Mouse (Mus musculus): ENCODE results near the gene Cdc37l1.

Gene Cdc37l1

DNA sequence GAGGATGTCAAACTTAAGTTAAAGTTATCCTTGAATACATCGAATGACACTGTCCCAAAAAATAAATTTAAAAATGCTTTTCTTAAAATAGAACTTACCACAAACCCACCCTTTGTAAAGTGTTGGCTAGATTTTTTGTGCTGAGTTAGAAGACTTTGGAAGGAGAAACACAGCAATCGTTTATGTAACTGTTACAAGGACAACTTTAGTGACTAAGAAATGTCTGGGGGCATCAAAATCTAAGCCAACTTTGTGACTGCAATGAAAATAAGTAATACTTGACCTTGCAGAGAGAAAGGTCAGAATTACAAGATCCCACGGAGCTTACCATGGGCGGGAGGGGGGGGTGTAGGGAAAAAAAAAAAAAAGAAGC lies 56.8 kb downstream of the Cdc37l1 start:
- no peak for DNase-seq (ENCODE audit: low spot score in 2 of 2)

- peak; percentile 79 to 80 for DNase-seq (ENCODE audit: low spot score in 2 of 2)
These were observed 57.4 kb downstream of the Cdc37l1 start, which contains the start of gene Ak3 for GRCm38 (mm10) chr19:29047334-29048170. TSS of gene Ak3 (minus strand) at chr19:29047961.

DNA sequence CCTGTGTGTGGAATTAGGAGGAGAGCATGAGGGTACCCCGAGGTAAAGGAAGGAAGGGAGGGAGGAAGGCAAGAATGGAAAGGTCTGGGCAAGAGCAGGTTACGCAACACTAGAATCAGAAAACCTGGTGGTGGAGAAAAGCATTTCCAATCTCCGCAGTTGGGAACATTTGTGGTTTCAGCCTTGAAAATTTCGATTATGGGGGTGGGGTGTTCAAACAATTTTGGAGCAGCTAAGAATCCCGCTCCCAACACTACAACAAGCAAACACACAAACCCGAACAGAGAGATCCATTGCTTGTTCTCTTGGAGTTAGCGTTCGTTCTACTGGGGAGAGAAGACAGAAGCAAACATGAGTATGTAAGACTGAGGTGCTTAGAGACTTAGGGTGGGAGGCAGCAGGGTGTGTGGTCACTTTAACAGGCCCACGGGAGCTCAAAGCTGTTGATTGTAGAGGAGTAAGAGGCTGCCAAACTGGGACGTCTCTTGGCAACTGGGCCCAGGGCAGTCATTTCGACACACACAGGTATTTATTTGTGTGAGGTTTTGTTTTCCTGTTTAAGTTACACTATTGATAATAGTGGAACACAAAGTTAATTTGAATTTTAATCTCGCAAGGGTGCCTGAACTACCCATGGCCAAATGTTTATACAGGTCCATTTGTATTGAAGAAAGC lies 59.4 kb downstream of the Cdc37l1 start:
- no peak for DNase-seq (ENCODE audit: low spot score in 2 of 2)

- DNase-seq (ENCODE audit: low spot score in 2 of 2), result no peak
These were observed 60.2 kb downstream of the Cdc37l1 start for GRCm38 (mm10) chr19:29050186-29050980.

DNA sequence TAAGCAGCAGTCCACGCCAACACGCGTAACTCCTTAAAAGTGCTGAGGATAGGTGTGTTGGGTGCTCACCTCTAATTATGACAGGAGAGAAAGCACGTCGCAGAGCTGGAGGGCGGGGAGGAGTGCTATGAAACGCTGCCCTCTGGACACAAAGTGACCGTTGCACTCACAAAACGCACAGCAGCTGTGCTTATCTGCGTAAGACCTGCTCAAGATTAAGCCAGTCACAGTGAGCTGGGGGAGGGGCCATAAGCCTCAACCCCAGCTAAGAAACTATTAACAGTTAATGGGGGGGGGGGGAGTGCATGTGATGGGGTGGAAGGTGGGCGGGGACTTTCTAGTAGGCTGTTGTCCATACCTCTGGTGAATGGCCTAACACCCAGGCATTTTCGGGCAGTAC lies 62.6 kb downstream of the Cdc37l1 start:
- DNase-seq (ENCODE audit: low spot score in 2 of 2), result no peak

- no peak for DNase-seq (ENCODE audit: low spot score in 2 of 2)
These were observed 64.4 kb downstream of the Cdc37l1 start for GRCm38 (mm10) chr19:29054594-29054993.

- no peak for DNase-seq (ENCODE audit: low spot score in 2 of 2)
These were observed 65.3 kb downstream of the Cdc37l1 start for GRCm38 (mm10) chr19:29055469-29055868.

DNA sequence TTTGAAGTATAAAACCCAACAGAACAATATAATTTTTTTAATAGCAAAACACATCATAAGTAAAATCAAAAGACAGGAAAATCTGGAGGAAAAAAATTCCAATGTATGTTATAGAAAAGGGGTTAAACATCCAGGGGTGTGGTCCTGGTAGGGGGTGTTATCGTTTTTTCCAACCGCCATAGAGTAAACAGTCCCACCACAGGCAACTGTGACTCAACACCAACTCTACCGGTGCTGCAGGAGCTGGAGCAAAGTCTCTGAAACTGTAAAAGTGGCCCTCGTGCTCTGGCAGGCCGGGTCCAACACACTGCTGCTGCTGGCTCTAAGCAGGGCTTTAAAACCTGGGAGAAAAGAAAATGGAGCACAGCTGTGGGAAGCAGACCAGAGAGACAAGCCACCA lies 68.6 kb downstream of the Cdc37l1 start:
- no peak for DNase-seq (ENCODE audit: low spot score in 2 of 2)

- no peak for DNase-seq (ENCODE audit: low spot score in 2 of 2)
These were observed 69.5 kb downstream of the Cdc37l1 start for GRCm38 (mm10) chr19:29059688-29060087.

DNA sequence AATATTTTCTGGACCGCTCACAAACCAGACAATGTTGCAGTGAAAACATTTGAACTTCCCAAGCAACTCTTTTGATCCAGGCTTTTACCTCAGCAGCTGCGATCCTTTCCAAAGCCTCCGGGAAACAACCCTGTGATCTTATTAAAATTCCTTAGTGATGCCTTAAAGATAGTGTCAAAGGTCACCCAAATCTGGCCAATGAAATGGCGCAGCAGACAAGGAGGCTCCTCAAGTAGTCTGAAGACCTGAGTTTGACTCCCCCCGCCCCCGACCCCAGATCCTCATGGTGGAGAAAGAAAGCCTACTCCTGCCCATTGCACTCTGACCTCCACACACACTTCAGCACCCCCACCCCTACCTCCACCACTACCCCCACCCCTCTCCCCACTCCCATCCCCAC lies 70.1 kb downstream of the Cdc37l1 start:
- no peak for DNase-seq (ENCODE audit: low spot score in 2 of 2)

GRCm38 (mm10) chr19:29063009-29063408 lies 72.9 kb downstream of the Cdc37l1 start:
- no peak for DNase-seq (ENCODE audit: low spot score in 2 of 2)

GRCm38 (mm10) chr19:29063577-29064363 lies 73.6 kb downstream of the Cdc37l1 start:
- peak; percentile 82 to 93 for DNase-seq (ENCODE audit: low spot score in 2 of 2)

DNA sequence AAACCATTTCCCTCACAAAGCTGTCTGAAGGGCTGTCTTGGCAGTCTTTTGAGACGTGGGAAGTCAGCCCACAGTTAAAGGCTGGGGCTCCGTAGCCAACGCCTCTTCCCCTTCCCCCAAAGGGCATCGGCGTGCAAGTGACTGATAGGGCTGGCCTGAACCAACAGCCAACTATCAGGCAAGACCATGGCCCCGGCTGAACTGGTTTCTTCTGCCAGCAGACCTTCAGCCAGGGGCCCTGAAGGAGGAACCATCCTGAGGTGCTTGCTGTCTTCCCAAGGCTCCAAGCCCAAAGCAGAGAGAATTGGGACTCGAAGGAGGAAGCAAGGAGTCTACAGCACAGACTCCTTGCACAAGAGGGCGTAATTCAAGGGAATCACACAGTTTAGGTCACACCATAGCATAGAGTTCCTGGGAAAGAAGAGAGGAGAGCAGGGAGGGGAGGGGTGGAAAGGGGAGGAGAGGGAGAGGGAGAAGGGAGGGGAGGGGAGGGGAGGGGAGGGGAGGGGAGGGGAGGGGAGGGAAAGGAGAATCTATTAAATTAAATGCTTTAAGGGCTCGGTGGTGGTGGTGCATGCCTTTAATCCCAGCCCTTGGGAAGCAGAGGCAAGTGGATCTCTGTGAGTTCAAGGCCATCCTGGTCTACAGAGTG lies 74.4 kb downstream of the Cdc37l1 start:
- DNase-seq (ENCODE audit: low spot score in 2 of 2), result no peak

DNA sequence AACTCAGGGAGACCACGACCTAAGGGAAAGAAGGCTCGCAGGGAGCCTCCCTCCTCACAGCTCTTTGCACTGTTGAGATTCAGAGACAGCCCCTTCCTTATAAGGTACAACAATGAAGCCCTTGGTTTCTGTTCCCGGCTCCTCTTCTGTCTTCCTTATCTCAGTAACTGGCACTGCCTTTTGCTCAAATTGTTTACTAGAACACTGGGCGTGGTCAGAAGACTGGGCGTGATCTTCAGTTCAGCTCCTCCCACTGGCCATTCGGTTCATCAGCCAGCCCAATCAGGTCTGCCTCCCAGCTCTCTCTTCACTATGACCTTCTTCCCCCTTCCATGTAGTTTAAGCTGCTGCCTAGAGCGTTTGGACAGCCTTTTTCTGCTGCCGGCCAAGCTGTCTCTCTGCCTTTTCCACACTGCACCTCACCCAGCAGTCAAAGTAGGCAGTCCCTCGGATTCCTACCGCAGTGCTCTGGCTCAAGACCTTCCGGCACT lies 76.9 kb downstream of the Cdc37l1 start:
- DNase-seq (ENCODE audit: low spot score in 2 of 2), result peak in 1 of 2 experiments; percentile 51

DNA sequence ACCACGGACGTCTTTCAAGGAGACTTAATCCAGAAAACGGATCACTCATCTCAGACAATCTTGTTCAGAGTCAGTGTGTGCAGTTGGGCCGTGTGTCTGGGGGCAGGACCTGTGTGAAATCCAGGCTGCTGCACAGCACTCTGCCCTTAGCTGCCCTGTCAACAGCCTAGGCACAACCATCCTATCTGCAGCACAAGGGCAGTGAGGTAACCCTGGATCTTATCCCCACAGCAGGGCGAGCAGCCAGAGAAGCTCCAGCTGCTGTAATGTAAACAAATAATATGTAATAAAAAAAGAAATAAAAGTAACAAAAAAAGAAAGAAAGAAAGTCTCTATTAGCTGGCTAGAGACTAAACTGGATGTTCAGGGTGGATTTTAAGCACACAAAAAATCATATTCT lies 79.0 kb downstream of the Cdc37l1 start:
- no peak for DNase-seq (ENCODE audit: low spot score in 2 of 2)

DNA sequence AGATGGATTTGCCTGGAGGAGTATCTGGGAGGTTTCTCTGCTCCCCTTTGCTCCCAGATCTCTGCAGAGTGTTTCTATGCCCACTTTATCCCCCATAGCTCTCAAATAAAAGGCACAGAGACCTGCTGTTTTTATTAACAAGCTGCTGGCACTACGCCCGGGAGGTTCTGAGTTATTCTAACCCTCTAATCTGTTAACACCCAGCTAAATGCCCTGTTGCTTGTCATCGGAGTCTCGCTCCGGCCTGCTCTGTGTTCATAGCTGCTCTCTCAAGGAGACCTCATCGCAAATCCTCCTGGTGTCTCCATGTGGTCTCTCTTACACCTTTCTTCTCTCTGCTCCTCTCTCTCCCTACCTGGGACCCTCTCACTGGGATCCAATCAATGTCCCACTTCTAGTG lies 84.7 kb downstream of the Cdc37l1 start:
- no peak for DNase-seq (ENCODE audit: low spot score in 2 of 2)

All from urinary bladder, postnatal 4 days (tissue).